Mouse (Mus musculus): Measurements from ENCODE around the gene Slc7a12.

Slc7a12 gene

DNA sequence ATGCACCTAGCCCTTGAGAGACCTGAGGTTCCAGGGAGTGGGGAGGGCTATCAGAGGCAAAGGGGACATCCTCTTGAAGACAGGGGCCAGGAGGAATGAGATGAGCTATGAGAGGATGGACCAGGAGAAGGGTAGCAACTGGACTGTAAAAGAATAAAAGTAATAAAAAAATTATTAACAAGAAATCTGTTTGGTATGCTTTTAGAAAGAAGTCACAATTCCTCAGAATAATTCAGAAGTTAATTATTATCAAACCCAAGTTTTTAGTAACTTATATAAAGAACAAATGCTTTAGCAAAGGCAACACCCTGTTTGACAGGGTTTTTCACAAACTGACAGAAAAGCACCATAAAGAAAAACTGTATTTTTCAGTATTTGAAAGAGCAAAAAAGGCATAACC is at the start of gene Slc7a12:
Gene Slc7a12, plus strand, starts transcription at position 301 of the 400 bp plus-strand sequence.
- DNase-seq: no peak

DNA sequence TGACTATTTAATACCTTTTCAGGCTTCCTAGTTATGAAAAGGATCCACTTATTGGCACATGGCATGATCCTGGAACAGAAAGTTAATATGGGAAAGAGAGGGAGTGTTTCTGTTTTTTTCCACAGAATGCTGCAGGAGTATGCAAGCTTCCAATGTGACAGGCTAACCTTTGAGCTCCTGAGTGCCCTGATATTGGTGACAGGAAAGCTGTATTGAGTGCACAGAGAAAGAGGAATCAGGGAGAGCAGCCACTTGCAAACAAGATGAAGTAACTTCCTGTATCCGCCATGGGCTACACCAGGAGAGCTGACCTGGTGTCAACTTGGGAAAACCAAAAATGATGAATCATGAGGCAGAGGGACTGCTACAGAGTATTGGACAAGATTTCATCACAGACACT is 48.1 kb upstream of the Slc7a12 start:
- DNase-seq: no peak

DNA sequence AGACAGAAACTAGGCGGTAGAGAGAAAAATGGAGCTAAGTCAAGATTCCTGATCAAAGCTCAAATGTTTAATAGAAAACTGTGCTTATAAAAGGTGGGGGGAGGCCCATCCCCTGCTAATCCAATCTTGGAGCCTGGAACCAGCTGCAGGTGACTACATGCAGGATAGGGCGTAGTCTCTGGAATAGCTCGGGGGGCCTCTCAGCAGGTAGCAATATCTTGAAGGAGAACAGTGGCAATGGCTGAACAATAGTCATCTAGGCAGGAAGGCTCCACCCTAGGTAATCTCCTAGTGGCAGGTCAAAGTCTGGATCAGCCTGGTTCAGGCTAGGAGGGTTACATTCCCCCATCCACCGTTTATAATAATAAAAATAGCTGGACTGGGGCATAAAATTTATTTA is 34.5 kb upstream of the Slc7a12 start:
- DNase-seq: no peak

DNA sequence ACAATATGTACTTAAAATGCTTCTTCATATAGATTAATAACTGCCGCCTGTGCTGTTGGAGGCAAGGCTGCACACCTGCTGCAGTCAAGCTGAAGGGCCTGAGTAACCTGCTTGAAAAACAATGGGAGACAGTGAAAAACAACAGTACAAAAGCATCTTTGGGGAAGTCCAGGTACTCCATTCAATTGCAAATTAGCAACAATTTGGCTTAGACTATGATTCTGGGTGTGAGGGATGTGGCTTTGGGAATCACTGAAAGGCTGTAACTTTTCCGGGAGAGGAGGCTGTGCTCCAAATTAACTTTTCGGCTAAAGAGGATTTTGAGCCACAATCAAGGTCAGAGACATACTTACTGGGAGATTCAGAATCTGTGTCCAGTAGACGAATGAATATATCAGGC is 33.8 kb upstream of the Slc7a12 start:
- no peak for DNase-seq

All from layer of hippocampus, adult 9-11 months (tissue).